Mouse (Mus musculus): Measurements from ENCODE around the gene Sec16b.
A peak's percentile ranks its signal among the peaks of the same experiment; 100 is the strongest.

The Sec16b gene

GRCm38 (mm10) chr1:157513559-157513958 is 7.0 kb downstream of the Sec16b start:
- no peak for DNase-seq (ENCODE audit: low spot score in 2 of 2)

- DNase-seq (ENCODE audit: low spot score in 2 of 2): no peak
Measured at GRCm38 (mm10) chr1:157514298-157514697, 7.8 kb downstream of the Sec16b start.

GRCm38 (mm10) chr1:157516838-157517808 is 10.6 kb downstream of the Sec16b start:
- DNase-seq (ENCODE audit: low spot score in 2 of 2): no peak

- DNase-seq (ENCODE audit: low spot score in 2 of 2): peak; percentile 36 to 80
Measured at GRCm38 (mm10) chr1:157518111-157518523, 11.6 kb downstream of the Sec16b start.

- no peak for DNase-seq (ENCODE audit: low spot score in 2 of 2)
Measured at GRCm38 (mm10) chr1:157519396-157519795, 12.9 kb downstream of the Sec16b start.

- no peak for DNase-seq (ENCODE audit: low spot score in 2 of 2)
Measured at GRCm38 (mm10) chr1:157522322-157522721, 15.8 kb downstream of the Sec16b start.

GRCm38 (mm10) chr1:157524775-157525174 is 18.2 kb downstream of the Sec16b start:
- DNase-seq (ENCODE audit: low spot score in 2 of 2): no peak

- DNase-seq (ENCODE audit: low spot score in 2 of 2): no peak
Measured at GRCm38 (mm10) chr1:157525692-157526354, 19.3 kb downstream of the Sec16b start.

GRCm38 (mm10) chr1:157526625-157527024 is 20.1 kb downstream of the Sec16b start:
- no peak for DNase-seq (ENCODE audit: low spot score in 2 of 2)

- DNase-seq (ENCODE audit: low spot score in 2 of 2): peak in 1 of 2 experiments; percentile 62
Measured at GRCm38 (mm10) chr1:157532826-157533460, 26.4 kb downstream of the Sec16b start.

- no peak for DNase-seq (ENCODE audit: low spot score in 2 of 2)
Measured at GRCm38 (mm10) chr1:157535571-157535970, 29.0 kb downstream of the Sec16b start.

- DNase-seq (ENCODE audit: low spot score in 2 of 2): peak in 1 of 2 experiments; percentile 68
Measured at GRCm38 (mm10) chr1:157536471-157536870, 29.9 kb downstream of the Sec16b start.

- peak in 1 of 2 experiments; percentile 16 for DNase-seq (ENCODE audit: low spot score in 2 of 2)
Measured at GRCm38 (mm10) chr1:157537636-157538035, 31.1 kb downstream of the Sec16b start.

- DNase-seq (ENCODE audit: low spot score in 2 of 2): no peak
Measured at GRCm38 (mm10) chr1:157545056-157545455, 38.5 kb downstream of the Sec16b start.

- no peak for DNase-seq (ENCODE audit: low spot score in 2 of 2)
Measured at GRCm38 (mm10) chr1:157547658-157548057, 41.1 kb downstream of the Sec16b start.

GRCm38 (mm10) chr1:157549721-157550120 is 43.2 kb downstream of the Sec16b start:
- no peak for DNase-seq (ENCODE audit: low spot score in 2 of 2)

GRCm38 (mm10) chr1:157552749-157553451 is 46.4 kb downstream of the Sec16b start:
- peak; percentile 59 to 74 for DNase-seq (ENCODE audit: low spot score in 2 of 2)

- peak in 1 of 2 experiments; percentile 47 for DNase-seq (ENCODE audit: low spot score in 2 of 2)
Measured at GRCm38 (mm10) chr1:157554163-157554562, 47.6 kb downstream of the Sec16b start.

GRCm38 (mm10) chr1:157554686-157555530 is 48.4 kb downstream of the Sec16b start:
- DNase-seq (ENCODE audit: low spot score in 2 of 2): no peak

GRCm38 (mm10) chr1:157555738-157556137 is 49.2 kb downstream of the Sec16b start:
- no peak for DNase-seq (ENCODE audit: low spot score in 2 of 2)

GRCm38 (mm10) chr1:157556439-157556838 is 49.9 kb downstream of the Sec16b start:
- DNase-seq (ENCODE audit: low spot score in 2 of 2): no peak

Measured in cerebellum, postnatal 4 days (tissue).